Mouse (Mus musculus): ENCODE measurements around the gene Kidins220. TPM values are rescaled to one million over a fixed set of nuclear protein-coding genes. Genes with fewer than 3 reads are reported as not detected.

The Kidins220 gene
- total RNA-seq, 1 experiment from 2014 or later = 83.9 TPM

DNA sequence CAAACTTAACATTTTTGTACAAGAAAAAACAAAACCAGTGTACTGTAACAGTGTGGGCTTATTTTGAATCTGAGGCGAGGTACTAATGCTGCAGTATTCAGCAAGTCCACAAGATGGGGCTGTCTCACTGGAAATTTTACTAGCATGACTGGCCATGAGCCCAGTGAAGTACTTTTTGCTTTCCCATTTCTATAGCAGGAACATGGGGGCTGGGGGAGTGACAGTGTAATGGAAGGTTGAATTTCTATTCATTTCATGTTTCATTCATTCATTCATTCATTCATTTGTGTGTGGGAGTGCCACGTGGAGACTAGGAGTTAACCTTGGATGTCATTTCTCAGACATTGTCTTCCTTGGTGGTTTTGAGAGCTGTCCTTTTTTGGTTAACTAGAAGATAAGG, 52.7 kb downstream of the Kidins220 start:
- peak; percentile 67 for DNase-seq

GRCm38 (mm10) chr12:25033662-25034337, 59.1 kb downstream of the Kidins220 start:
- DNase-seq = no peak

GRCm38 (mm10) chr12:25034338-25034953, 59.7 kb downstream of the Kidins220 start:
- DNase-seq = no peak

- DNase-seq = no peak
Measured at GRCm38 (mm10) chr12:25036024-25036423, 61.3 kb downstream of the Kidins220 start.

GRCm38 (mm10) chr12:25037222-25037621, 62.5 kb downstream of the Kidins220 start:
- DNase-seq = no peak

GRCm38 (mm10) chr12:25037681-25038472, 63.2 kb downstream of the Kidins220 start:
- no peak for DNase-seq

DNA sequence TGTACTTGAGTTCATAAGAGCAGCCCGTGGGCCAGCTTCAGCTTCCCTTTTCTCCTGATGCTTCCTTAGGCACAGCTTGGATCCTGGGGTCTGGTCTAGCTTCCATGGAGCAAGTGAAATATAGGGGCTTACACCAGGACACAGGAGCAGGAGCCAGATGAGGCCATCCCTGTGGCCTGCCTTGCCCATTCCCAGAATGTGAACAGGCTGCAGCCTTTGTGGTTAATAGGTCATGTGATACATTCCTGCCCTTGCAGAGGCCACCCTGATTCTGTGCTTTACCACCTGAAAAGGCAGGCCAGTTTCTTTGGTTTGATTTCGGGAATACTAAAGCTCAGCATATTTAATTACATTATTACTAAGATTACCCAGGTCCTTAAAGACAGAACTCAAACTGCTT, 69.3 kb downstream of the Kidins220 start:
- no peak for DNase-seq

- no peak for DNase-seq
Measured at GRCm38 (mm10) chr12:25044579-25044978, 69.9 kb downstream of the Kidins220 start.

DNA sequence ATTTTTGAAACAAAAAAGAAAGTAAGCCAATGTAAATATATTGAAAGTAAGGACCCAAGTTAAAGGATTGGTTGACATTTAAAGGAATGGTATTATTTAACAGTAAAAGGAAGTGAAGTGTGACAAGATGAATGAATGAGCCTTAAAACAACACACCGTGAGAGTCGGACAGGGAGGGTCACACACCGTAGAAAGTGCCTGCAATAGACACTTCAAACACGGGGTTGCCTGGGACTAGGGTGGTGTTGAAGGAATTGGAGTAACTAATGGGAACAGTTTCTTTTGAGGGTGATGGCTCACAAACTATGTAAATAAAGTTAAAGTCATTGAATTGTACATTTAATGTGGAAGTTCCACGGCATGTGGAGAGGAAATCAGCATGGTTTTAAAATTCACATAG, 74.5 kb downstream of the Kidins220 start:
- DNase-seq = no peak

- no peak for DNase-seq
Measured at GRCm38 (mm10) chr12:25054511-25054910, 79.8 kb downstream of the Kidins220 start.

GRCm38 (mm10) chr12:25054963-25055362, 80.2 kb downstream of the Kidins220 start:
- no peak for DNase-seq

GRCm38 (mm10) chr12:25059487-25060200, 84.9 kb downstream of the Kidins220 start:
- peak; percentile 59 for DNase-seq

GRCm38 (mm10) chr12:25060901-25061300, 86.2 kb downstream of the Kidins220 start:
- no peak for DNase-seq

- DNase-seq = no peak
Measured at GRCm38 (mm10) chr12:25062264-25062663, 87.5 kb downstream of the Kidins220 start.

GRCm38 (mm10) chr12:25073374-25073773, 98.6 kb downstream of the Kidins220 start:
- no peak for DNase-seq

DNA sequence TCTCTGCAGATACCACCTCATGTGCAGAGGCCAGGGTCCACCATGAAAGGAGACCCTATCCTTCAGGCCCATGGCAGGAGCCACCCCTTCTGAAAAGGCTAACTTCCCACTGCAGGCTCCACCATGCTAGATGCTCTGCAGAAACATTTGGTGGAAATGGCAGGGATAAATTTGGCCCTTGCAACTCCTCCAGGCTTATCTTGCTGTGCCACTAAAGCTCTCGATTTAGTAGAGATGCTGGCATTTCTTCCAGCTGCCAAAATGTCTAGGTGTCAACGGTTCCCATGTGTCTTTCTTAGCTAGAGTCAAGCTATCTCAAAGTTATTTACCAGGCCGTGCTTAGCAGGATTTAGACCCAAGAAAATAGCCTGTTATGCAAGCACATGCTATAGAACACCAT, 99.6 kb downstream of the Kidins220 start:
- DNase-seq = no peak

DNA sequence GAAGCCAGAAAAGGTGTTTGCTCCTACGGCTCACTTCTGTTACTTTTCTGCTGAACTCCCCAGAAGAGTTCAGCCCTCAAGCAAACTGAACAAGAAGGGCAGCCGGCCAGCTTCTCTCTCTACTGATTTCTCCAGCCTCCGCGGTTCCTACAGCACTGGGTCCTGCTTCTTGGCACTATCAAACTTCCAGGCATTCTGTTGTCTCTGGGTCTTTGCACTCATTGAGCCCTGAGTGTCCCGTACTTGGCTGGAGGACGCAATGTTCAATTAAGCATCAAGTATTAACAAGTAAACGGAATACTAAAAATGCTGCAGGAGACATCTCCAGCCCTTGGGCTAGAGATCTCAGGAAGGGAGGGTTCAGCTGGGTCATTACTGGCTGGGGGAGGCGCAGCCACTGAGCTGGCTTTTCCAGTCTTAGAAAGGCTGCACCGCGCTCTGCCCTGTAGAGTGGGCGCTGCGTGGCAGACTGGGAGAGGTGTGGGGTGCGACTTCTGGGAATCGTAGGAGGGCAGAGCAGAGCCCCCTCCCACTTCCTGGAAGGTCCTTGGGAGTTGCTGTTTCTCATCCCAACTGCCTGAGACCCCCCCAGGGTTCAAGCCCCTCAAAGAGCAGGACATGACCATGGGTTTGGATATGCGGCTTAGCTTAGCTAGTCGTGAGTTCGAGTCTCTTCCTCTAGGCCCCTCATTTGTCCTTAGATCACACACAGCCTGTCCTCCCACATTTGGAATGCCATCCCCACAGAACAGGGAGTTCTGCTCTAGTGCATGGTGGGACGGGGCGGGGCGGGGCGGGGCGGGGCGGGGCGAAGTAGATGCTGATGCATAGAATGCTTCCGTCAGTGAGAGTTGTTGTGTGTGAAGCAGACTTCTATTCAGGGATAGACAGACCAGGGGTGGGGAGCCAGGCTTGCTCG, 108.8 kb downstream of the Kidins220 start:
- DNase-seq = no peak

DNA sequence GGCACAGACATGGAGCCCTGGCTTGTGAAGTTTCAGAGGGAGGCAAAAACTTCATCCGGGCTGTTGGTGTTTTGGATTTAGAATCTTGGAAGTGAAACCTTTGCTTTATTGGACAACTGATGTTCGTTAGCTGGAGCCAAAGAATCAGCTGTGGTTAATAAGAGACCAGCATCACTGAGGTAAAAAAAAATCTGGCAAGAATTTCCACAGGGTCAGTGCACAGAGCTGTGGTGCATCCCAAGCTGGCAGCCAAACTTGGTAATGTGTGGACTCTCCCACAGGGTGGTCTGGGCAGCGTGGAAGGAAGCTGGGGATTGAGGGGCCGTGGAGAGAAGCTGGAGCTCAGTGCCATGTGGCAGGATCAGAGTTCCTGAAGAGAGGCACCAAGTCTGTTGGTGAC, 112.2 kb downstream of the Kidins220 start:
- no peak for DNase-seq

DNA sequence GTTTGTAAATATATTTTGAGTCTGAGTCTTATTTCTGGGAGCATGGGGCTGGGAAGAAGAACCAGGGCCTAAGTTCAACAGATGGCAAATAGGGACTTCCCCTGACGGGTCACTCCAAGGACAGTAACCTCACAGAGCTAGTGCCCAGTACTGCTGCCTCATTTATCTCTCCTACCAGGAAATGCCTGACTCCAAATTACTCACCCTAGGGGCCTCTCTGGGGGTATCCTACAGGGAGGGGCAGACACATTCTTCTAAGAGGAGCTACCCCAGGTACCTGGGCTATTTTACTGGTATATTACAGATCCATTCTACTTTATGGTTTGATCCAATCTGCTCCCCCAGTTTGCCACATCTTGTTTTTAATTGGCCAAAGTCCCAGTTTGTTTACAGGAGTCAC, 114.7 kb downstream of the Kidins220 start:
- DNase-seq = peak; percentile 41

DNA sequence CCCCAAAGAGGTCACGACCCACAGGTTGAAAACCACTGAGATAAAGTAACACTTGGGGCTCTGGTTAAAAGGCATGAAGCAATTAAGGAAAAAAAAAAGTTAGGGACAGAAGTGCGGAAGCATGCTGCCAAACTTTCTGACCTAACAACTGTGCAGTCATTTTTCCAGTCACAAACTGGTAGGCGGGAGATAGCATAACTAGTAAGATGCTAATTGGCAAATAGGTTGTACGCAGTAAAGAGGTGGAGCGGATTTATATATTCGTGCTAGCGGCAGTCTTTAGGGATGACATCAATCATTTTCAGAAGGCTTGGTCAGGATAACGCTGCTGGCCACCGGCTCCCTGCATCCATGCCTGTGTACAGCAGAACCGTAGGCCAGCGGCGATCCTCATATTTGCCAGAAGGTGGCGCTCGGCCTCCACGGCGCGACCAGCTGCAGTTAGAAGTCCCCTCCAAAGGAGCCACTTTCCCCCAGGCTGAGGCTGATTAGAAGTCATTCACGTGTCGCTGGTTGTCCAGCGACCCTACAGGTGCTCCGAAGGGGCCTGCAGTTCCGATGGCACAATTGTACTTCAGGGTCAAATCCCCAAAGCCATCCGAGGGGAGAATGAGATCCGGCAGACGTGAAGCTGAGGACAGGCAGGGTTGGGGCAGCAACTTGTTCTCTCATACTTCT, 117.4 kb downstream of the Kidins220 start:
- DNase-seq = peak; percentile 94

GRCm38 (mm10) chr12:25092751-25093211, 118.1 kb downstream of the Kidins220 start:
- DNase-seq = peak; percentile 86

Data from adrenal gland, postnatal 14 days (tissue).